Mouse (Mus musculus) hindbrain, embryonic 12.5 days (tissue): Measurements from ENCODE around the gene Adra1b. TPM values are rescaled to one million over a fixed set of nuclear protein-coding genes. Genes with fewer than 3 reads are reported as not detected.

Experiments used
- ATAC-seq: fragments of 200-750 bp; cut with Nextera tagmentation; 2 replicates; pipeline ENCODE4 v1.8.0; 2017; ENCODE audit warnings: moderate TSS enrichment; ENCODE audit not compliant: low FRiP score
- H3K27ac ChIP-seq: fragments of 300-500 bp; sonication (generic); 2 replicates; pipeline ENCODE4 v1.5.1; 2016; ENCODE audit warnings: mild to moderate bottlenecking
- H3K27me3 ChIP-seq: fragments of 300-500 bp; sonication (generic); 2 replicates; pipeline ENCODE4 v1.6.1; 2016; ENCODE audit warnings: mild to moderate bottlenecking
- H3K36me3 ChIP-seq: fragments of 300-500 bp; sonication (generic); 2 replicates; pipeline ENCODE4 v1.6.1; 2016; ENCODE audit warnings: mild to moderate bottlenecking
- H3K4me1 ChIP-seq: fragments of 300-500 bp; sonication (generic); 2 replicates; pipeline ENCODE4 v1.6.1; 2016
- H3K4me2 ChIP-seq: fragments of 300-500 bp; sonication (generic); replicated peaks from 2 replicates; pipeline ENCODE4 v1.6.1; 2016; ENCODE audit warnings: mild to moderate bottlenecking
- H3K4me3 ChIP-seq: fragments of 300-500 bp; sonication (generic); 2 replicates; pipeline ENCODE4 v1.5.1; 2016; ENCODE audit warnings: mild to moderate bottlenecking
- H3K9ac ChIP-seq: fragments of 300-500 bp; sonication (generic); 2 replicates; pipeline ENCODE4 v1.6.1; 2016; ENCODE audit warnings: mild to moderate bottlenecking, moderate library complexity
- H3K9me3 ChIP-seq: fragments of 300-500 bp; sonication (generic); replicated peaks from 2 replicates; pipeline ENCODE4 v1.6.1; 2016; ENCODE audit warnings: mild to moderate bottlenecking
- WGBS: fragments of 180-500 bp; shearing (Covaris S2); methylation state at CpG from one replicate; pipeline ENCODE4 v1.1.7; 2016; 5-methylcytosine and 5-hydroxymethylcytosine counted together
- polyA plus RNA-seq: library from polyadenylated mRNA; unstranded; fragments of >200 nt; fragmentation: Nextera tagmentation; extraction: Ambion mirVana; gene quantifications from 2 replicates; pipeline ENCODE4 v1.2.1, GENCODE M21; 2016

Gene Adra1b
- polyA plus RNA-seq, 1 experiment from 2014 or later: 0.94 TPM

- Histone ChIP-seq H3K4me1 (no peaks in the 10 kb centered on the region), H3K9me3 (no peaks in the 10 kb centered on the region), H3K36me3 (no peaks in the 10 kb centered on the region), H3K9ac (no peak overlapping the region), H3K4me2 (no peak overlapping the region), H3K4me3 (no peak overlapping the region), H3K27ac (no peak overlapping the region), H3K27me3 (no peaks in the 10 kb centered on the region)
- ATAC-seq: no peak
- 57% methylated on average over 6 of the region's 6 CpGs for WGBS
These were observed 25.2 kb upstream of the Adra1b start for GRCm38 (mm10) chr11:43926163-43926562.

GRCm38 (mm10) chr11:43925584-43925983, 24.6 kb upstream of the Adra1b start:
- 49% methylated on average over 6 of the region's 6 CpGs for WGBS
- no peak for ATAC-seq
- Histone ChIP-seq H3K9ac (no peak overlapping the region), H3K36me3 (no peaks in the 10 kb centered on the region), H3K4me3 (no peak overlapping the region), H3K9me3 (no peaks in the 10 kb centered on the region), H3K4me2 (no peak overlapping the region), H3K4me1 (no peaks in the 10 kb centered on the region), H3K27ac (no peak overlapping the region), H3K27me3 (no peaks in the 10 kb centered on the region)

- Histone ChIP-seq H3K9me3 (no peaks in the 10 kb centered on the region), H3K4me1 (no peaks in the 10 kb centered on the region), H3K27me3 (no peaks in the 10 kb centered on the region), H3K27ac (no peak overlapping the region), H3K4me3 (no peak overlapping the region), H3K9ac (no peak overlapping the region), H3K4me2 (no peak overlapping the region), H3K36me3 (no peaks in the 10 kb centered on the region)
- no peak for ATAC-seq
- 77% methylated on average over 2 of the region's 2 CpGs for whole genome bisulfite sequencing
These were observed 20.7 kb upstream of the Adra1b start for GRCm38 (mm10) chr11:43921701-43922100.

GRCm38 (mm10) chr11:43919492-43920055, 18.6 kb upstream of the Adra1b start:
- H3K4me1 ChIP-seq: no peaks in the 10 kb centered on the region
- no peak overlapping the region for H3K4me3 ChIP-seq
- ATAC-seq: no peak
- H3K27me3 ChIP-seq: no peaks in the 10 kb centered on the region
- no peaks in the 10 kb centered on the region for H3K36me3 ChIP-seq
- no peak overlapping the region for H3K27ac ChIP-seq
- 86% methylated on average over 7 of the region's 7 CpGs for WGBS
- H3K9me3 ChIP-seq: no peaks in the 10 kb centered on the region
- no peak overlapping the region for H3K9ac ChIP-seq
- H3K4me2 ChIP-seq: no peak overlapping the region

- no peaks in the 10 kb centered on the region for H3K36me3 ChIP-seq
- H3K4me2 ChIP-seq: no peak overlapping the region
- H3K4me3 ChIP-seq: no peak overlapping the region
- H3K9ac ChIP-seq: no peak overlapping the region
- WGBS: 74% methylated on average over 12 of the region's 12 CpGs
- ATAC-seq: no peak
- H3K27ac ChIP-seq: no peak overlapping the region
- H3K27me3 ChIP-seq: no peaks in the 10 kb centered on the region
- H3K4me1 ChIP-seq: no peaks in the 10 kb centered on the region
- no peaks in the 10 kb centered on the region for H3K9me3 ChIP-seq
These were observed 13.8 kb upstream of the Adra1b start for GRCm38 (mm10) chr11:43914552-43915447.

GRCm38 (mm10) chr11:43912136-43912888, 11.3 kb upstream of the Adra1b start:
- no peaks in the 10 kb centered on the region for H3K9me3 ChIP-seq
- H3K9ac ChIP-seq: no peak overlapping the region
- no peaks in the 10 kb centered on the region for H3K27me3 ChIP-seq
- H3K4me2 ChIP-seq: no peak overlapping the region
- WGBS: 88% methylated on average over 16 of the region's 16 CpGs
- no peak for ATAC-seq
- no peak overlapping the region for H3K4me3 ChIP-seq
- H3K36me3 ChIP-seq: no peaks in the 10 kb centered on the region
- H3K4me1 ChIP-seq: no peaks in the 10 kb centered on the region
- no peak overlapping the region for H3K27ac ChIP-seq

- Histone ChIP-seq H3K9ac (no peak overlapping the region), H3K4me3 (no peak overlapping the region), H3K4me1 (no peaks in the 10 kb centered on the region), H3K27me3 (no peaks in the 10 kb centered on the region), H3K36me3 (no peaks in the 10 kb centered on the region), H3K4me2 (no peak overlapping the region), H3K27ac (no peak overlapping the region), H3K9me3 (no peaks in the 10 kb centered on the region)
- ATAC-seq: no peak
- 81% methylated on average over 6 of the region's 6 CpGs for WGBS
These were observed 10.6 kb upstream of the Adra1b start for GRCm38 (mm10) chr11:43911646-43912045.

GRCm38 (mm10) chr11:43903351-43903750, 2.3 kb upstream of the Adra1b start:
- H3K36me3 ChIP-seq: no peaks in the 10 kb centered on the region
- H3K9ac ChIP-seq: no peak overlapping the region
- H3K27ac ChIP-seq: no peak overlapping the region
- no peak for ATAC-seq
- 83% methylated on average over 10 of the region's 10 CpGs for WGBS
- no peak overlapping the region for H3K4me3 ChIP-seq
- no peak overlapping the region for H3K4me2 ChIP-seq
- no peaks in the 10 kb centered on the region for H3K9me3 ChIP-seq
- no peaks in the 10 kb centered on the region for H3K4me1 ChIP-seq
- no peaks in the 10 kb centered on the region for H3K27me3 ChIP-seq

GRCm38 (mm10) chr11:43899696-43900095, 1.3 kb downstream of the Adra1b start:
- no peaks in the 10 kb centered on the region for H3K4me1 ChIP-seq
- 88% methylated on average over 2 of the region's 2 CpGs for whole genome bisulfite sequencing
- H3K27me3 ChIP-seq: no peaks in the 10 kb centered on the region
- no peaks in the 10 kb centered on the region for H3K9me3 ChIP-seq
- no peak overlapping the region for H3K4me3 ChIP-seq
- no peak overlapping the region for H3K9ac ChIP-seq
- no peak overlapping the region for H3K4me2 ChIP-seq
- H3K27ac ChIP-seq: no peak overlapping the region
- no peak for ATAC-seq
- no peaks in the 10 kb centered on the region for H3K36me3 ChIP-seq

- Histone ChIP-seq H3K27ac (no peak overlapping the region), H3K4me3 (no peak overlapping the region), H3K27me3 (no peaks in the 10 kb centered on the region), H3K36me3 (no peaks in the 10 kb centered on the region), H3K4me2 (no peak overlapping the region), H3K4me1 (no peaks in the 10 kb centered on the region), H3K9me3 (no peaks in the 10 kb centered on the region), H3K9ac (no peak overlapping the region)
- ATAC-seq: no peak
- WGBS: 64% methylated on average over 2 of the region's 2 CpGs
These were observed 5.7 kb downstream of the Adra1b start for GRCm38 (mm10) chr11:43895323-43895722.

GRCm38 (mm10) chr11:43892546-43892945, 8.5 kb downstream of the Adra1b start:
- Histone ChIP-seq H3K27me3 (no peaks in the 10 kb centered on the region), H3K4me2 (no peak overlapping the region), H3K4me1 (peaks cover 4% of the 10 kb centered on the region; the same call in 1 of the 2 replicates), H3K36me3 (no peaks in the 10 kb centered on the region), H3K4me3 (no peak overlapping the region), H3K9me3 (no peaks in the 10 kb centered on the region), H3K27ac (no peak overlapping the region), H3K9ac (no peak overlapping the region)
- WGBS: 77% methylated on average over 4 of the region's 4 CpGs
- ATAC-seq: no peak

GRCm38 (mm10) chr11:43891457-43891856, 9.6 kb downstream of the Adra1b start:
- no peak overlapping the region for H3K9ac ChIP-seq
- no peaks in the 10 kb centered on the region for H3K9me3 ChIP-seq
- H3K36me3 ChIP-seq: no peaks in the 10 kb centered on the region
- no peak for ATAC-seq
- H3K27me3 ChIP-seq: no peaks in the 10 kb centered on the region
- no peak overlapping the region for H3K4me3 ChIP-seq
- no peak overlapping the region for H3K4me2 ChIP-seq
- 95% methylated on average over 3 of the region's 3 CpGs for WGBS
- H3K27ac ChIP-seq: no peak overlapping the region
- peaks cover 4% of the 10 kb centered on the region; the same call in 1 of the 2 replicates for H3K4me1 ChIP-seq
